In the genomic region with DNA sequence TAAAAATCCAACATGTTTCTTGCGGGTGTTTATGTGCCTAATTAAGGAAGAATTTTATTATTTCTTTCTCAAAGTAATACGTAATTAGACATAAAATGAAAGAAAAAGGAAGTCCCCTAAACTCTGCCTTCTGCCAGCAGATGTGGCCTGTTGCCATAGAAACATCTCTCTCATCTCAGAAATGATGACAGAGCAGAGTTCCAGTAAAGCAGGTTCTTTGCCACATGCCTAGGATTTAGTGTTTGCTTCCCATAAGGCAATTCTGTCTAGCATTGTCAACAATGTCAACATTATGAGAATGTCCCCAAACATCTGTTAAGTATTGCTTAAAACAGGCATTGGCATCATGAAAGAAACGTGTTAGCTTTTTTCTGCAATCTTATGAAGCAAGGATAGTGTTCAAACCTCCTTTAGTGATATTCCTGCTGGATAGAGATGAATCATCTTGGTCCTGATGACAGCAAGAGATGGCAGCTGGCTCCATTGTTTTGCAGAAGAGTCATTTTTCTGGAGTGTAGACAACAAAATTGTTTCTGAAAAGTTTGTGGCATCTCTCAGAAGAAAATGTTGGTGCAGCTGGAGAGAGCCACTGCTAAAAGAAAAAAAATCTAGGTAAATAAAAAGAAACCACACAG, we compare ENCODE assay signal across 16 mouse cellular contexts. TPM values are rescaled to one million over a fixed set of nuclear protein-coding genes. Genes with fewer than 3 reads are reported as not detected.
DNase-seq lines count a peak whose midpoint lies in the region; ATAC-seq and TF ChIP-seq lines count a peak whose summit lies in the region.
"Had no signal": no experiment of that assay in that cellular context is flagged by ENCODE, and none has a peak within 500 bp of the region (broad histone marks: within the 10 kb centered on the region; RNA-seq: fewer than 3 reads in every experiment).

No protein-coding gene starts in this region.

- H3K27me3 ChIP-seq in hindbrain, embryonic 15.5 days: no peaks in the 10 kb centered on the region
- no peaks in the 10 kb centered on the region; the same call in 1 of the 2 replicates for H3K27me3 ChIP-seq in hindbrain, embryonic 12.5 days
- no peaks in the 10 kb centered on the region for H3K27me3 ChIP-seq in midbrain, embryonic 15.5 days (replicated peaks)
- H3K27me3 ChIP-seq in midbrain, embryonic 11.5 days (ENCODE audit: control insufficient read depth, insufficient read depth, low read length): no peaks in the 10 kb centered on the region

- 0 out of 2 replicates have a peak overlapping the region, but pooled peaks have one; percentile 8 for H3K27ac ChIP-seq in hindbrain, embryonic 15.5 days (replicated peaks)
- no peak overlapping the region; the same call in 1 of the 2 replicates for H3K27ac ChIP-seq in hindbrain, embryonic 12.5 days
- peak overlapping the region; percentile 35; the same call in 1 of the 2 replicates for H3K27ac ChIP-seq in midbrain, embryonic 15.5 days
- H3K27ac ChIP-seq in midbrain, embryonic 11.5 days (ENCODE audit: low read depth, low read length): no peak overlapping the region
- H3K27ac ChIP-seq: heart, adult 2 months had no signal

- no peak for TF ChIP-seq CTCF in brain, embryonic 14.5 days (IDR thresholded peaks at IDR 0.05; ENCODE audit: borderline replicate concordance, extremely low read depth, insufficient read depth, insufficient read length)

- TF ChIP-seq POLR2A in brain, embryonic 14.5 days (IDR thresholded peaks at IDR 0.05; ENCODE audit: borderline replicate concordance, extremely low read depth, insufficient read depth, insufficient read length, poor library complexity, severe bottlenecking): no peak

- no peaks in the 10 kb centered on the region for H3K9me3 ChIP-seq in hindbrain, embryonic 15.5 days
- H3K9me3 ChIP-seq in hindbrain, embryonic 12.5 days (replicated peaks): no peaks in the 10 kb centered on the region
- H3K9me3 ChIP-seq in midbrain, embryonic 15.5 days: no peaks in the 10 kb centered on the region
- no peaks in the 10 kb centered on the region for H3K9me3 ChIP-seq in midbrain, embryonic 11.5 days (ENCODE audit: control insufficient read depth, low read length)

- H3K4me1 ChIP-seq in hindbrain, embryonic 15.5 days (replicated peaks): peaks cover 28% of the 10 kb centered on the region
- H3K4me1 ChIP-seq in hindbrain, embryonic 12.5 days: peaks cover 9% of the 10 kb centered on the region; the same call in 1 of the 2 replicates
- peaks cover 27% of the 10 kb centered on the region for H3K4me1 ChIP-seq in midbrain, embryonic 15.5 days
- peaks cover 5% of the 10 kb centered on the region; the same call in 1 of the 2 replicates for H3K4me1 ChIP-seq in midbrain, embryonic 11.5 days (ENCODE audit: control insufficient read depth, insufficient read depth, low read length)

- H3K9ac ChIP-seq in hindbrain, embryonic 15.5 days: no peak overlapping the region
- H3K9ac ChIP-seq in hindbrain, embryonic 12.5 days: no peak overlapping the region
- H3K9ac ChIP-seq in midbrain, embryonic 15.5 days: no peak overlapping the region
- H3K9ac ChIP-seq in midbrain, embryonic 11.5 days (ENCODE audit: low read length): no peak overlapping the region

- H3K36me3 ChIP-seq in hindbrain, embryonic 15.5 days: no peaks in the 10 kb centered on the region
- no peaks in the 10 kb centered on the region for H3K36me3 ChIP-seq in hindbrain, embryonic 12.5 days
- H3K36me3 ChIP-seq in midbrain, embryonic 15.5 days (replicated peaks): no peaks in the 10 kb centered on the region
- H3K36me3 ChIP-seq in midbrain, embryonic 11.5 days (ENCODE audit: control insufficient read depth, insufficient read depth, low read length): no peaks in the 10 kb centered on the region

- DNase-seq in midbrain, embryonic 11.5 days (ENCODE audit: low spot score, missing footprints): no peak
- DNase-seq in brain, embryonic 14.5 days (ENCODE audit: low read depth): peak; percentile 77
- no peak for DNase-seq in kidney, adult 18-20 months
- no peak for DNase-seq in kidney, adult 11 months
- DNase-seq: cerebellum, adult 2 months; embryo, embryonic 11 days; heart, adult 2 months; heart, postnatal 14 days; kidney, adult 2 months; right cerebral cortex, postnatal 14 days had no signal

- H3K4me3 ChIP-seq in hindbrain, embryonic 15.5 days: no peak overlapping the region
- H3K4me3 ChIP-seq in hindbrain, embryonic 12.5 days: no peak overlapping the region
- no peak overlapping the region for H3K4me3 ChIP-seq in midbrain, embryonic 15.5 days
- H3K4me3 ChIP-seq in midbrain, embryonic 11.5 days (ENCODE audit: low read depth, low read length): no peak overlapping the region
- H3K4me3 ChIP-seq: heart, adult 2 months had no signal

- 47% methylated on average over 3 of the region's 3 CpGs for WGBS in hindbrain, embryonic 15.5 days
- 69% methylated on average over 3 of the region's 3 CpGs for WGBS in hindbrain, embryonic 12.5 days
- 40% methylated on average over 3 of the region's 3 CpGs for WGBS in midbrain, embryonic 15.5 days
- 58% methylated on average over 3 of the region's 3 CpGs for WGBS in midbrain, embryonic 11.5 days

- no peak for ATAC-seq in hindbrain, embryonic 15.5 days (ENCODE audit: low FRiP score, low read depth)
- no peak for ATAC-seq in hindbrain, embryonic 12.5 days (ENCODE audit: low FRiP score)
- peak; percentile 57 for ATAC-seq in midbrain, embryonic 15.5 days (replicated peaks)
- no peak for ATAC-seq in midbrain, embryonic 11.5 days (ENCODE audit: low FRiP score)
- ATAC-seq: CD4-positive, CD25-positive, alpha-beta regulatory T cell, adult 4 months; Patski had no signal

- no peak overlapping the region for H3K4me2 ChIP-seq in hindbrain, embryonic 15.5 days
- H3K4me2 ChIP-seq in hindbrain, embryonic 12.5 days (replicated peaks): no peak overlapping the region
- H3K4me2 ChIP-seq in midbrain, embryonic 15.5 days: no peak overlapping the region
- no peak overlapping the region for H3K4me2 ChIP-seq in midbrain, embryonic 11.5 days
- H3K4me2 ChIP-seq: liver, embryonic 11.5 days had no signal

RNA-seq across cellular contexts. Expression of gene Nrcam, which starts 42.5 kb away (rescaled TPM):
- polyA plus RNA-seq in hindbrain, embryonic 15.5 days (2015; fragmentation: Nextera tagmentation; extraction: Ambion mirVana): 127 and 139 TPM in 2 replicates
- polyA plus RNA-seq in hindbrain, embryonic 12.5 days (2016; fragmentation: Nextera tagmentation; extraction: Ambion mirVana): 97.0 and 110 TPM in 2 replicates
- polyA plus RNA-seq in midbrain, embryonic 15.5 days (2015; fragmentation: Nextera tagmentation; extraction: Ambion mirVana): 137 and 157 TPM in 2 replicates
- 75.7 and 84.4 TPM in 2 replicates for polyA plus RNA-seq in midbrain, embryonic 11.5 days (2014; fragmentation: Nextera tagmentation; extraction: Ambion mirVana)
- polyA plus RNA-seq in brain, embryonic 14.5 days (2012; rRNA removed): 61.2 and 89.1 TPM in 2 replicates
- polyA plus RNA-seq: CD4-positive, CD25-positive, alpha-beta regulatory T cell, adult 4 months had no signal

Comparison
In these comparisons a context has a peak if more than half of its experiments do, and no peak if none do; other contexts are left out.
1. H3K27ac ChIP-seq: peak in hindbrain, embryonic 15.5 days (single experiment) and midbrain, embryonic 15.5 days (single experiment); none in hindbrain, embryonic 12.5 days (single experiment) and midbrain, embryonic 11.5 days (single experiment).